Mouse (Mus musculus) brain, adult 2 months (tissue): ENCODE measurements at regions not wholly inside any gene's neighbourhood (a gene's known extent, or its start where the extent isn't known, plus 50 kb on each side); places are given as distances from the start of the nearest gene placed in this dataset.

Source experiments
- DNase-seq: peaks from one replicate; pipeline ENCODE4 v3.0.0; 2011; ENCODE audit warnings: low read depth, low spot score

- DNase-seq = no peak
Observed at GRCm38 (mm10) chr10:54601993-54602392, 525.6 kb upstream of the Man1a start.

GRCm38 (mm10) chr10:54595072-54595471 is 518.7 kb upstream of the Man1a start:
- no peak for DNase-seq

GRCm38 (mm10) chr10:54558636-54559035 is 482.2 kb upstream of the Man1a start:
- peak; percentile 32 for DNase-seq

- DNase-seq = peak; percentile 84
Observed at GRCm38 (mm10) chr10:54551734-54552397, 475.5 kb upstream of the Man1a start.

DNA sequence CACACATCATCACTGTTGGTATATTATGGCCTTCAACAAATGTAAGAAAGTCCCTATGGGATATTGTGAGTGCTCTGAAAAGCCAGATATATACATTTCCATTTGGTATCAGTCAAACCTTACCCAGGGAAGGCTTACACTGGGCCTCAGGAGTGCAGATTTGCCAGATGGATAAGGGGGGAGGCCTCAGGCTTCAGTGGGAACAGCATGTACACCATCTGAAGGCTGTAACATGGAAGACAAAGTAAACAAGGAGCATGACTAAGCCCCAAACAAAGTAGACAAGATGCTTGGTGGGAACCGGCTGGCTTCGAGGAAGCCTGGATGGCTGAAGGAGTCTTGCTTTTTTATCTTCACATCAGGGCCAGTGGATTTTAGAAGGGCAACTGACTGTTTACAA is 474.3 kb upstream of the Man1a start:
- no peak for DNase-seq

- DNase-seq = peak; percentile 30
Observed at GRCm38 (mm10) chr10:54548977-54549376, 472.6 kb upstream of the Man1a start.

DNA sequence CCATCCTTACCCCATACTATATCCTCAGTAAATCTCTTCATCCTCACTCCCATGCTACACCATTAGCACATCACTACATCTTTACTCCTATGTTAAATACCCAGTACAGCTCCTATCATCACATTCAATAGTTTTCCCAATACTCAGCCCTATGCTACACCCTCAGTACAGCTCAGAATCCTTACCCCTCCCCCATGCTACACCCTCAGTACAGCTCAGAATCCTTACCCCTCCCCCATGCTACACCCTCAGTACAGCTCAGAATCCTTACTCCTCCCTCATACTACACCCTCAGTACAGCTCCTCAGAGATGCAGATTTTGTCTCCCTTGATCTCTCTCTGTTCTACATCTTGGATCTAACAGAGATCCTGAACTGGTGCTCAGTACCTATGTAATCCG is 472.1 kb upstream of the Man1a start:
- no peak for DNase-seq

- DNase-seq = no peak
Observed at GRCm38 (mm10) chr10:54532581-54532980, 456.2 kb upstream of the Man1a start.

GRCm38 (mm10) chr10:54510776-54511175 is 434.4 kb upstream of the Man1a start:
- no peak for DNase-seq

- DNase-seq = no peak
Observed at GRCm38 (mm10) chr10:54509766-54510165, 433.4 kb upstream of the Man1a start.
